Mouse (Mus musculus) intestine, embryonic 15.5 days (tissue): ENCODE results near the gene Gm20388. TPM values are rescaled to one million over a fixed set of nuclear protein-coding genes. Genes with fewer than 3 reads are reported as not detected.

Source experiments
- ATAC-seq: fragments of 200-750 bp; cut with Nextera tagmentation; 2 replicates; pipeline ENCODE4 v1.8.0; 2017; ENCODE audit warnings: moderate TSS enrichment, moderate library complexity
- H3K27ac ChIP-seq: fragments of 300-500 bp; sonication (generic); 2 replicates; pipeline ENCODE4 v1.5.1; 2015; ENCODE audit warnings: mild to moderate bottlenecking, inconsistent platforms
- H3K27me3 ChIP-seq: fragments of 300-500 bp; sonication (generic); replicated peaks from 2 replicates; pipeline ENCODE4 v1.6.1; 2015; ENCODE audit warnings: inconsistent platforms
- H3K36me3 ChIP-seq: fragments of 300-500 bp; sonication (generic); 2 replicates; pipeline ENCODE4 v1.6.1; 2015; ENCODE audit warnings: inconsistent platforms
- H3K4me1 ChIP-seq: fragments of 300-500 bp; sonication (generic); replicated peaks from 2 replicates; pipeline ENCODE4 v1.6.1; 2015; ENCODE audit warnings: inconsistent platforms
- H3K4me2 ChIP-seq: fragments of 300-500 bp; sonication (generic); replicated peaks from 2 replicates; pipeline ENCODE4 v1.6.1; 2015; ENCODE audit warnings: mild to moderate bottlenecking, inconsistent platforms
- H3K4me3 ChIP-seq: fragments of 300-500 bp; sonication (generic); replicated peaks from 2 replicates; pipeline ENCODE4 v1.5.1; 2015; ENCODE audit warnings: inconsistent platforms
- H3K9ac ChIP-seq: fragments of 300-500 bp; sonication (generic); 2 replicates; pipeline ENCODE4 v1.6.1; 2015; ENCODE audit warnings: inconsistent platforms
- H3K9me3 ChIP-seq: fragments of 300-500 bp; sonication (generic); 2 replicates; pipeline ENCODE4 v1.6.1; 2016; ENCODE audit warnings: inconsistent platforms
- WGBS: fragments of 180-500 bp; shearing (Covaris S2); methylation state at CpG from one replicate; pipeline ENCODE4 v1.1.7; 2015; 5-methylcytosine and 5-hydroxymethylcytosine counted together
- polyA plus RNA-seq: library from polyadenylated mRNA; unstranded; fragments of >200 nt; fragmentation: Nextera tagmentation; extraction: Ambion mirVana; gene quantifications from 2 replicates; pipeline ENCODE4 v1.2.1, GENCODE M21; 2015

The Gm20388 gene
- polyA plus RNA-seq, 1 experiment from 2014 or later, result not detected

GRCm38 (mm10) chr8:121248823-121249222, 1338.2 kb downstream of the Gm20388 start:
- H3K9me3 ChIP-seq, result no peaks in the 10 kb centered on the region
- H3K4me2 ChIP-seq, result no peak overlapping the region
- no peak for ATAC-seq
- no peaks in the 10 kb centered on the region for H3K4me1 ChIP-seq
- WGBS, result 60% methylated on average over 7 of the region's 7 CpGs
- no peaks in the 10 kb centered on the region for H3K36me3 ChIP-seq
- no peak overlapping the region for H3K9ac ChIP-seq
- no peak overlapping the region for H3K4me3 ChIP-seq
- no peak overlapping the region for H3K27ac ChIP-seq
- peaks cover 26% of the 10 kb centered on the region for H3K27me3 ChIP-seq

DNA sequence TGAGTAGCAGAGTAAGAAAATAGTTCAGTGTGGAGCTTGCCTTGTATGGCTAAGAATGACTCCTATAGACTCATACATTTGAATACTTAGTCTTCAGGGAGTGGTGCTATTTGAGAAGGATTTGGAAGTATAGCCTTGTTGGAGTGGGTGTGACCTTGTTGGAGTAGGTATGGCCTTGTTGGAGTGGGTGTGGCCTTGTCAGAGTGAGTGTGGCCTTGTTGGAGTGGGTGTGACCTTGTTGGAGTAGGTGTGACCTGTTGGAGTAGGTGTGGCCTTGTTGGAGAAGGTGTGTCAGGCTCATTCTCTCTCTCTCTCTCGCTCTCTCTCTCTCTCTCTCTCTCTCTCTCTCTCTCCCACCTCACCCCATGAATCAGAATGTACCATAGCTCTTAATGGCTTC, 1338.8 kb downstream of the Gm20388 start:
- no peak for ATAC-seq
- no peaks in the 10 kb centered on the region for H3K9me3 ChIP-seq
- peaks cover 26% of the 10 kb centered on the region for H3K27me3 ChIP-seq
- H3K36me3 ChIP-seq, result no peaks in the 10 kb centered on the region
- H3K27ac ChIP-seq, result no peak overlapping the region
- 89% methylated on average over 1 of the region's 1 CpGs for WGBS
- H3K4me2 ChIP-seq, result no peak overlapping the region
- H3K4me1 ChIP-seq, result no peaks in the 10 kb centered on the region
- H3K9ac ChIP-seq, result no peak overlapping the region
- no peak overlapping the region for H3K4me3 ChIP-seq

DNA sequence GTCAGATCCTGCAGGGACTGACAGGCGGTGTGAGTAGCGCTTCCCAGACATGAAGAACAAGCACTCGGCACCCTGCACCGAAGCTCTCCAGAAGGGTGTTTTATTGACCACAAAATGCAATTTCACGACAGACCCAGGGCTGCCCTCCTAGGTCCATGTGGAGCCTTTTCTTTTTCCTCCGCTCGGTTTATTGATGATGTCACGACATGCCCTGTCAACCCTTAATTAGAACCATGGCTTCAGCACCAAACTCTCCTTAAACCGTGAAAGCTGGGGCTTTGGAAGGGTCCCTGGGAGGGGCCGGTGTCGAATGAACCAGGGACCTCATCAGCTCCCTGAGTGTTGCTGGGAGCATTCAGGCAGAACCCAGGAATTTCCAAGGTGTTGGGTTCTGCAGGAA, 1340.4 kb downstream of the Gm20388 start:
- Histone ChIP-seq H3K4me3 (no peak overlapping the region), H3K27me3 (peaks cover 26% of the 10 kb centered on the region), H3K9me3 (no peaks in the 10 kb centered on the region), H3K4me1 (no peaks in the 10 kb centered on the region), H3K9ac (no peak overlapping the region), H3K36me3 (no peaks in the 10 kb centered on the region), H3K4me2 (no peak overlapping the region), H3K27ac (no peak overlapping the region)
- no peak for ATAC-seq
- WGBS, result 38% methylated on average over 11 of the region's 11 CpGs

GRCm38 (mm10) chr8:121255727-121256265, 1345.2 kb downstream of the Gm20388 start:
- Histone ChIP-seq H3K4me2 (no peak overlapping the region), H3K4me1 (peaks cover 10% of the 10 kb centered on the region), H3K36me3 (no peaks in the 10 kb centered on the region), H3K27me3 (peaks cover 23% of the 10 kb centered on the region), H3K9me3 (no peaks in the 10 kb centered on the region), H3K9ac (no peak overlapping the region), H3K27ac (no peak overlapping the region), H3K4me3 (no peak overlapping the region)
- 45% methylated on average over 14 of the region's 14 CpGs for WGBS
- ATAC-seq, result no peak

DNA sequence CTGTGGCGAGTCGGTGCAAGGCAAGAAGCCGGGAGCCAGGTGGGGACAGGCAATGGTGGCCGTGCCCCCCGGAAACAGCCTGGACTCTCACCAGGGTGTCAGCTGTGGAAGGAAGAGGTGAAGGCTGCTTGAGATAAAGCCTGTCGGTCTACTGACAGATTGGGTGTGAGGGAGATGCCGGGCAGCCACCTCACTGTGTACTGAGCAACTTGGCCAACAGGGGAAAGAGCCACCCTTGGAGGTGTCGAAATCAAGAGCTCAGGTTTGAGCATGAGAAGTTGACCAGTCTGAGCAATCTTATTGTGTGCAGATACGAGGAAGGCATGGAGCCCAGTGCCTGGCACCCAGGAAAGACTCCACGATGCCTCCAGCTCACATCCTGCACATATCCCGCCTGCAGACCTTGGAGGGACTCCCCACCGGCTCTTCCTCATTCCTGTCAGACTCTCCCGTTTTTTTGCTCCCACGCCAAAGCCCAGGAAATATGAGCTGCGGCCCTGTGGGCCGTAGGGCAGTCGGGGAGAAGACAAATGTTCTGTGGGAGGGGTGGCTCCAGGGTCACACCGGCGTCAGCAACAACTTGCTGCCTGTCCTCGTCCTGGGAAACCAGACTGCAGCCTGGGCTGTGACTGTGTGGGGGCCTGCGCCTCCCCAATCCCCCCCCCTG, 1347.6 kb downstream of the Gm20388 start:
- H3K4me1 ChIP-seq, result peaks cover 22% of the 10 kb centered on the region
- ATAC-seq, result no peak
- no peaks in the 10 kb centered on the region for H3K36me3 ChIP-seq
- WGBS, result 29% methylated on average over 21 of the region's 21 CpGs
- H3K9me3 ChIP-seq, result no peaks in the 10 kb centered on the region
- no peak overlapping the region for H3K9ac ChIP-seq
- 0 out of 2 replicates have a peak, but pooled peaks cover under 1% of the 10 kb centered on the region for H3K27me3 ChIP-seq
- no peak overlapping the region for H3K4me2 ChIP-seq
- no peak overlapping the region for H3K4me3 ChIP-seq
- H3K27ac ChIP-seq, result no peak overlapping the region

- WGBS, result 56% methylated on average over 21 of the region's 21 CpGs
- Histone ChIP-seq H3K27me3 (no peaks in the 10 kb centered on the region), H3K4me3 (0 out of 2 replicates have a peak overlapping the region, but pooled peaks have one; percentile 2), H3K4me2 (peak overlapping the region; percentile 46), H3K27ac (peak overlapping the region; percentile 28; the same call in 1 of the 2 replicates), H3K9me3 (no peaks in the 10 kb centered on the region), H3K36me3 (no peaks in the 10 kb centered on the region), H3K4me1 (peaks cover 23% of the 10 kb centered on the region), H3K9ac (no peak overlapping the region)
- ATAC-seq, result peak; percentile 60
Measured at GRCm38 (mm10) chr8:121262728-121263389, 1352.2 kb downstream of the Gm20388 start.

GRCm38 (mm10) chr8:121263390-121263775, 1352.7 kb downstream of the Gm20388 start:
- Histone ChIP-seq H3K9me3 (no peaks in the 10 kb centered on the region), H3K4me3 (0 out of 2 replicates have a peak overlapping the region, but pooled peaks have one; percentile 2), H3K4me2 (peak overlapping the region; percentile 46), H3K27ac (no peak overlapping the region), H3K9ac (no peak overlapping the region), H3K27me3 (no peaks in the 10 kb centered on the region), H3K4me1 (peaks cover 18% of the 10 kb centered on the region), H3K36me3 (no peaks in the 10 kb centered on the region)
- WGBS, result 47% methylated on average over 14 of the region's 14 CpGs
- peak; percentile 76 for ATAC-seq

- Histone ChIP-seq H3K9ac (no peak overlapping the region), H3K36me3 (no peaks in the 10 kb centered on the region), H3K27me3 (no peaks in the 10 kb centered on the region), H3K27ac (no peak overlapping the region), H3K4me2 (no peak overlapping the region), H3K4me3 (no peak overlapping the region), H3K9me3 (no peaks in the 10 kb centered on the region), H3K4me1 (peaks cover 14% of the 10 kb centered on the region)
- 71% methylated on average over 9 of the region's 9 CpGs for WGBS
- no peak for ATAC-seq
Measured at GRCm38 (mm10) chr8:121264260-121264659, 1353.6 kb downstream of the Gm20388 start.

- H3K27ac ChIP-seq, result no peak overlapping the region
- ATAC-seq, result no peak
- H3K27me3 ChIP-seq, result 0 out of 2 replicates have a peak, but pooled peaks cover 6% of the 10 kb centered on the region
- H3K4me2 ChIP-seq, result no peak overlapping the region
- 0 out of 2 replicates have a peak, but pooled peaks cover 8% of the 10 kb centered on the region for H3K4me1 ChIP-seq
- H3K9me3 ChIP-seq, result no peaks in the 10 kb centered on the region
- no peak overlapping the region for H3K9ac ChIP-seq
- H3K36me3 ChIP-seq, result no peaks in the 10 kb centered on the region
- 77% methylated on average over 8 of the region's 8 CpGs for WGBS
- H3K4me3 ChIP-seq, result no peak overlapping the region
Measured at GRCm38 (mm10) chr8:121271542-121271941, 1360.9 kb downstream of the Gm20388 start.

- peak; percentile 68 for ATAC-seq
- Histone ChIP-seq H3K27ac (no peak overlapping the region), H3K36me3 (no peaks in the 10 kb centered on the region), H3K4me2 (peak overlapping the region; percentile 39), H3K4me3 (peak overlapping the region; percentile 18; the same call in 1 of the 2 replicates), H3K27me3 (0 out of 2 replicates have a peak, but pooled peaks cover 6% of the 10 kb centered on the region), H3K9me3 (no peaks in the 10 kb centered on the region), H3K4me1 (0 out of 2 replicates have a peak, but pooled peaks cover 8% of the 10 kb centered on the region), H3K9ac (no peak overlapping the region)
- 56% methylated on average over 14 of the region's 14 CpGs for WGBS
Measured at GRCm38 (mm10) chr8:121273195-121273594, 1362.6 kb downstream of the Gm20388 start.

- Histone ChIP-seq H3K27ac (no peak overlapping the region), H3K9ac (0 out of 2 replicates have a peak overlapping the region, but pooled peaks have one; percentile 5), H3K4me1 (0 out of 2 replicates have a peak, but pooled peaks cover 8% of the 10 kb centered on the region), H3K36me3 (no peaks in the 10 kb centered on the region), H3K27me3 (0 out of 2 replicates have a peak, but pooled peaks cover 6% of the 10 kb centered on the region), H3K9me3 (no peaks in the 10 kb centered on the region), H3K4me3 (no peak overlapping the region), H3K4me2 (no peak overlapping the region)
- 84% methylated on average over 15 of the region's 15 CpGs for WGBS
- ATAC-seq, result no peak
Measured at GRCm38 (mm10) chr8:121273620-121274019, 1363.0 kb downstream of the Gm20388 start.

DNA sequence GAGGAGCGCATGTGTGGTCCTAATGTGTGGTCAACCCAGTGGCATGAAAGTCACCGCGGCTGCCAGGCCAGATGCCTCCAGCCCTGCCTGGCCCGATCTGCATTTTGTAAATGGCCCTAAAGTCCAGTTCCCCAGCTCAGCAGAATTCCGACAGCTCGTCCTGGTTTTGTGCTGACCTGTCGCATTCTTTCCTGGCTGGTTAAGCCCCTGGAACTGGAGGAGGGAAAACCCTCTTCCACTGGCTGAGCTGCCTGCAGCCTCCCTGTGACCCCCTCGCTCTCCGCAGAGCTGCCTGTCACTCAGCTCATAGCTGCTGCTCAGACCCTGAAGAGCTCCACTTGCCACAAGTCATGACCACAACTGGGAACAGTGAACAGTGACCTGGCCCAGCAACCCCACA, 1369.8 kb downstream of the Gm20388 start:
- no peaks in the 10 kb centered on the region for H3K9me3 ChIP-seq
- no peak overlapping the region for H3K9ac ChIP-seq
- H3K4me2 ChIP-seq, result no peak overlapping the region
- no peaks in the 10 kb centered on the region for H3K36me3 ChIP-seq
- no peak for ATAC-seq
- H3K4me1 ChIP-seq, result 0 out of 2 replicates have a peak, but pooled peaks cover 7% of the 10 kb centered on the region
- no peaks in the 10 kb centered on the region for H3K27me3 ChIP-seq
- WGBS, result 63% methylated on average over 9 of the region's 9 CpGs
- H3K27ac ChIP-seq, result no peak overlapping the region
- no peak overlapping the region for H3K4me3 ChIP-seq
